Mouse (Mus musculus) lung, postnatal 0 days (tissue): ENCODE data around the gene Adcy3. TPM values are rescaled to one million over a fixed set of nuclear protein-coding genes. Genes with fewer than 3 reads are reported as not detected.

Experiments used
- ATAC-seq: fragments of 200-750 bp; cut with Nextera tagmentation; 2 replicates; pipeline ENCODE4 v1.8.0; 2017; ENCODE audit warnings: moderate library complexity
- DNase-seq: peaks from one replicate; pipeline ENCODE4 v3.0.0-alpha.2; 2016; ENCODE audit warnings: low spot score
- H3K27ac ChIP-seq: fragments of 300-500 bp; sonication (generic); 2 replicates; pipeline ENCODE4 v1.5.1; 2014; ENCODE audit warnings: antibody characterized with exemption, mild to moderate bottlenecking, low read length, mixed read lengths
- H3K27me3 ChIP-seq: fragments of 300-500 bp; sonication (generic); replicated peaks from 2 replicates; pipeline ENCODE4 v1.6.1; 2014; ENCODE audit warnings: low read length, mixed read lengths; ENCODE audit not compliant: insufficient read depth
- H3K36me3 ChIP-seq: fragments of 300-500 bp; sonication (generic); 2 replicates; pipeline ENCODE4 v1.6.1; 2014; ENCODE audit warnings: low read length, mixed read lengths; ENCODE audit not compliant: insufficient read depth
- H3K4me1 ChIP-seq: fragments of 300-500 bp; sonication (generic); 2 replicates; pipeline ENCODE4 v1.6.1; 2014; ENCODE audit warnings: antibody characterized with exemption, low read depth, low read length, mixed read lengths; ENCODE audit not compliant: insufficient read depth
- H3K4me2 ChIP-seq: fragments of 300-500 bp; sonication (generic); replicated peaks from 2 replicates; pipeline ENCODE4 v1.6.1; 2014; ENCODE audit warnings: low read depth, mild to moderate bottlenecking, low read length, moderate library complexity, mixed read lengths
- H3K4me3 ChIP-seq: fragments of 300-500 bp; sonication (generic); 2 replicates; pipeline ENCODE4 v1.5.1; 2014; ENCODE audit warnings: low read depth, low read length
- H3K9ac ChIP-seq: fragments of 300-500 bp; sonication (generic); replicated peaks from 2 replicates; pipeline ENCODE4 v1.6.1; 2014; ENCODE audit warnings: low read depth, mild to moderate bottlenecking
- H3K9me3 ChIP-seq: fragments of 300-500 bp; sonication (generic); 2 replicates; pipeline ENCODE4 v1.6.1; 2016; ENCODE audit warnings: low read length, mixed read lengths
- CTCF ChIP-seq: IDR thresholded peaks from 2 replicates; pipeline ENCODE4 v1.5.1; 2016; ENCODE audit warnings: antibody characterized with exemption, mild to moderate bottlenecking
- EP300 ChIP-seq: IDR thresholded peaks from 2 replicates; pipeline ENCODE4 v1.6.1; 2016; ENCODE audit warnings: antibody characterized with exemption, mild to moderate bottlenecking, control low read depth
- WGBS: fragments of 180-500 bp; shearing (Covaris S2); extraction: QIAGEN DNeasy Blood & Tissue Kit; methylation state at CpG from one replicate; pipeline ENCODE4 v1.1.7; 2014; 5-methylcytosine and 5-hydroxymethylcytosine counted together
- polyA plus RNA-seq: library from polyadenylated mRNA; unstranded; fragments of >200 nt; fragmentation: Nextera tagmentation; extraction: Ambion mirVana; gene quantifications from 2 replicates; pipeline ENCODE4 v1.2.1, GENCODE M21; 2015

The Adcy3 gene
- polyA plus RNA-seq, 1 experiment from 2014 or later, result 4.9 TPM

GRCm38 (mm10) chr12:4189060-4189447 is 56.2 kb downstream of the Adcy3 start:
- Histone ChIP-seq H3K4me1 (peaks cover 5% of the 10 kb centered on the region; the same call in 1 of the 2 replicates), H3K27me3 (no peaks in the 10 kb centered on the region), H3K4me2 (no peak overlapping the region), H3K9ac (no peak overlapping the region), H3K36me3 (no peaks in the 10 kb centered on the region), H3K4me3 (no peak overlapping the region), H3K9me3 (no peaks in the 10 kb centered on the region), H3K27ac (no peak overlapping the region)
- DNase-seq (no peak), ATAC-seq (no peak)
- WGBS, result 48% methylated on average over 5 of the region's 5 CpGs
- TF ChIP-seq CTCF, result peak; percentile 64
- no peak for TF ChIP-seq EP300

DNA sequence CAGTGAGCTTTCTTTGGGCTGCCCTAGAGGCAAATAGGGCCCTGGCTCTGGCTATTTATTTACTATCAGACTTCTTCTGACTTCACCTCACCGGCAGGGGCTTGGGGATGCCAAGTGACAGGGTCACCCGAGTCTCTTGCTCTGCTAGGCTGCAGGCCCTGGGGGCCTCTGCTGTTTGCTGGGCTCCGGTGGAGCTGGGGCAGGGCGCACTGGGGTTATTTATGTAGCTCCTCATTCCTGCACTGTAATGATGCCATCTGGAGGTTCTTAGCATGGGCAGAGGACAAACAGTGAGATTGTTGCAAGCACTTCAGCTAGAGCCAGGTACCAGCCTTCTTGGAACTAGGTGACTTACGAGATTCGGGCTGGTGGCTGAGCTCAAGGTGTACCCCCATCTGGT is 59.6 kb downstream of the Adcy3 start:
- H3K4me3 ChIP-seq, result no peak overlapping the region
- no peak for ATAC-seq
- 55% methylated on average over 6 of the region's 6 CpGs for WGBS
- peaks cover 5% of the 10 kb centered on the region; the same call in 1 of the 2 replicates for H3K4me1 ChIP-seq
- no peaks in the 10 kb centered on the region for H3K27me3 ChIP-seq
- H3K4me2 ChIP-seq, result no peak overlapping the region
- no peak overlapping the region for H3K9ac ChIP-seq
- DNase-seq, result no peak
- H3K36me3 ChIP-seq, result no peaks in the 10 kb centered on the region
- TF ChIP-seq CTCF, result no peak; the same call in 1 of the 2 replicates
- no peak for TF ChIP-seq EP300
- no peaks in the 10 kb centered on the region for H3K9me3 ChIP-seq
- peak overlapping the region; percentile 32; the same call in 1 of the 2 replicates for H3K27ac ChIP-seq

DNA sequence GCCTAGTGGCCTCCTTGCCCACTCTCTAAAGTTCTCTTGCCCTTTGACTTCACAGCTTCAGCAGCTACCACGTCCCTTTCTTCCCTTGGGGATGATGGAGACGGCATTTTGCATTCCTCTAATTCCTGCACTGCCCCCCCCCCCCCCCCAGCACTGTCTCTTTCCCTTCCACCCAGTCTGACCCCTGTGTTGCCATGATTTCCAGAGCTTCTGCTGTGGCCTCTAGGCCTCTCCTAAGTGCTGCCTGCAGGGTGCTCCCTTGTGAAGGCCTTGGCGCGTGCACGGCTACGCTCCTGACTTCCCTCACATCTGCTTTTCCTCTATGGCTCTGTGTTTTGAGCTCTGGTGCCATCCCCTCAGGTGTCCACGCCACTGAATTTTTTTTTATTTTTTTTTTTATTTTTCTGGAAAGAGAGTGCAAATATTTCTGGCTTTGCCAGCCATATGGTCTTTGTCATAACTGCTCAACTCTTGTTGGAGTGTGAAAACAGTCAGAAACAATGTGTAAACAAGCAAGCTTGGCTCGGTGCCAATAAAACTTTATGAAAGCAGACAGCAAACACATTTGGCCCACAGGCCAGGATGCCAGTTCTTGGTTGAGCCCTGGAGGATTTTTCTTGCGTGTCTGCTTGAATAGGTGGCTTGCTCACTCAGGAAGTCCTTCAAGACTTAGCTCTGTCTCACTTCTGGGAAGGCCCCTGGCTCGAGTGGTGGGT is 60.3 kb downstream of the Adcy3 start:
- 0 out of 2 replicates have a peak, but pooled peaks have one; percentile 37 for TF ChIP-seq EP300
- TF ChIP-seq CTCF, result 0 out of 2 replicates have a peak, but pooled peaks have one; percentile 22
- WGBS, result 38% methylated on average over 10 of the region's 10 CpGs
- Histone ChIP-seq H3K9me3 (no peaks in the 10 kb centered on the region), H3K4me1 (peaks cover 5% of the 10 kb centered on the region; the same call in 1 of the 2 replicates), H3K9ac (no peak overlapping the region), H3K4me2 (no peak overlapping the region), H3K36me3 (no peaks in the 10 kb centered on the region), H3K4me3 (no peak overlapping the region), H3K27ac (peak overlapping the region; percentile 32), H3K27me3 (no peaks in the 10 kb centered on the region)
- DNase-seq (peak; percentile 75), ATAC-seq (peak; percentile 53)

DNA sequence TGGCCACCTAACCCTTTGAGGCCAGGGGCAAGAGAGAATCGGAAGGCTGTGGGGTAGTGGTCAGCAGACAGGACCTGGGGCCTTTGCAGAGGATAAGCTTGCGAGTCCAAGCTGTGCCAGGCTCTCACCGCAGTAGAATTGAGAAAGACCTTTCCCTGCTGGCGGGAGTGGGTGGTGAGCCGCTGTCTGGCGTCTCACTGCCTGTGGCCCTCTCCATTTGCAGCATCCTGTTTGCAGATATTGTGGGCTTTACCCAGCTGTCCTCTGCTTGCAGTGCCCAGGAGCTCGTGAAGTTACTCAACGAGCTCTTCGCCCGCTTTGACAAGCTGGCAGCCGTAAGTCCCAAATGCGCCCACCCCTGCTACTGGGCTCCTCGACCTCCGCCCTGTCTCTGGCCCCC is 61.7 kb downstream of the Adcy3 start:
- no peak overlapping the region for H3K9ac ChIP-seq
- no peaks in the 10 kb centered on the region for H3K36me3 ChIP-seq
- H3K9me3 ChIP-seq, result no peaks in the 10 kb centered on the region
- H3K27ac ChIP-seq, result no peak overlapping the region
- 85% methylated on average over 14 of the region's 14 CpGs for WGBS
- no peak for ATAC-seq
- TF ChIP-seq EP300, result no peak
- no peak for TF ChIP-seq CTCF
- H3K4me2 ChIP-seq, result no peak overlapping the region
- H3K4me1 ChIP-seq, result peaks cover 5% of the 10 kb centered on the region; the same call in 1 of the 2 replicates
- DNase-seq, result no peak
- no peaks in the 10 kb centered on the region for H3K27me3 ChIP-seq
- no peak overlapping the region for H3K4me3 ChIP-seq

- 77% methylated on average over 4 of the region's 4 CpGs for WGBS
- no peak overlapping the region for H3K4me2 ChIP-seq
Measured at GRCm38 (mm10) chr12:4198702-4199101, 65.8 kb downstream of the Adcy3 start.

GRCm38 (mm10) chr12:4199271-4199670 is 66.4 kb downstream of the Adcy3 start:
- Histone ChIP-seq H3K9me3 (no peaks in the 10 kb centered on the region), H3K4me1 (no peaks in the 10 kb centered on the region), H3K4me2 (no peak overlapping the region), H3K4me3 (no peak overlapping the region), H3K9ac (no peak overlapping the region), H3K27ac (no peak overlapping the region), H3K27me3 (no peaks in the 10 kb centered on the region), H3K36me3 (no peaks in the 10 kb centered on the region)
- WGBS, result 93% methylated on average over 11 of the region's 11 CpGs
- no peak for ATAC-seq
- TF ChIP-seq EP300 (no peak), CTCF (no peak)
- DNase-seq, result no peak

More at GRCm38 (mm10) chr12:4198702-4199101, 65.8 kb downstream of the Adcy3 start:
- H3K27me3 ChIP-seq, result no peaks in the 10 kb centered on the region
- peak; percentile 26 for DNase-seq
- H3K4me3 ChIP-seq, result no peak overlapping the region
- H3K9ac ChIP-seq, result no peak overlapping the region
- H3K27ac ChIP-seq, result no peak overlapping the region
- H3K4me1 ChIP-seq, result peaks cover 2% of the 10 kb centered on the region; the same call in 1 of the 2 replicates
- no peak for TF ChIP-seq CTCF
- no peak for TF ChIP-seq EP300
- no peak for ATAC-seq
- H3K36me3 ChIP-seq, result no peaks in the 10 kb centered on the region
- no peaks in the 10 kb centered on the region for H3K9me3 ChIP-seq
